Mouse (Mus musculus): ENCODE data around the gene Tyms.

Gene Tyms

DNA sequence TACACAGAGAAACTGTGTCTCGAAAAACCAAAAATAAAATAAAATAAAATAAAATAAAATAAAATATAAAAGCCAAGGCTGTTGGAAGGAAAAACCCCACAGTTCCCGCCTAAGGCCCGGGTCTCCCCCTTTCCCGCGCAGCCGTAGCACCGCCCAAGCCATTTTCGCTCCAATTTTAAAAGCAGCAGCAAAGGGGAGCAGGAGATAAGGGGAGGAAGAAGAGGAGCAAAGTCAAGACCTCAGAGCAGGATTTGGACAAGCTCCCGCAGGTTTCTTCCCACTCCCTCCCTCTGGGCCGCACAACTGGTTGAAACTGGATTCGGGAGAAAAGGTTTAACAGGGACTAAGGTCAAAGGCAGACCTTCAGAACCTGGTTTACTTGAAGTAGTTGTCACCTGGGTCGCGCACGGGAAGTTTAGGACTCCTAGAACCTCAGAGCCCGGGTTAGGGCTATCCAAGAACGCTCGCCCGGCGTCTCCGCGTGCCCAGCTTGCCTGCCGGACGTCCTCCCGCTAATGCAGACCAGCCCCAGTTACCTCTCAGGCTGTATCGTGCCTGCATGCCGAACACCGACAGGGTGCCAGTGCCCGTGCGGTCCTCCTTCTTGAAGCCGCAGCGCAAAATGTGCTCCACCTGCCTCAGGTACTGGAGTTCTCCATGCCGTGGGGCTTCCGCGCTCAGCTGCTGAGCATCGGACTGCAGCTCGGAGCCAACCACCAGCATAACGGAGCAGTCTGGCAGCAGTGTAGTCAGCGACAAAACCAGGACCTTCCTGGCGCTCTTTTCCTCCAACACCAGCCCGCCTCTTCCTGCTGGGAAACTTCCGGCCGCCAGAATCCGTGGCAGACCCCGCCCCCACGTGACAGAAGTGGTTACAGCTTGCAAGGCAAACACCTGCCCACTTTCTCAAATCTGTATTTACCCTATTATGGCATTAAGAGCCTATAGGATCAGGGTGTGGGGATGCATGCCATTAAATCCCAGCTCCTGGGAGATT lies at the start of gene Tyms:
Gene Tyms, minus strand, starts transcription at position 793 of the 997 bp plus-strand sequence.
- peak; percentile 75 for DNase-seq (ENCODE audit: low read depth)

DNA sequence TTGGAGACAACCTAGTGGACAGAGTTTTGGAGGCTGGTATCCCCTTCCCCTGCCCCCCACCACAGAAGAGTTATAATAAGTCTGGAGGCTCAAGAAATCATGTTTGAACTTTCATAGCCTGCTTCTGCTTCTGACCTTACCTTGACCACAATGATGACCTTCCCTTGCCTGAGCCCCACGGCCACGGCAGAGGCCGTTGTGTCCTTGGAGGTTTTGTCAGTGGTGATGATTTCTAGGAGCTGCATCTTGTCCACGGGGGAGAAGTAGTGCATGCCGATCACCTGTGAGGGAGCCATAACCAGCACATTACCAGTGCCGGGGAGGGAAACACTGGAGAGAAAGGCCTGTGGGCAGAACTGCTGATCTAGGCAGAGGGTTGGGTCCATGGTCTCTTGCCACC lies 49.1 kb upstream of the Tyms start:
- no peak for DNase-seq (ENCODE audit: low read depth)

DNA sequence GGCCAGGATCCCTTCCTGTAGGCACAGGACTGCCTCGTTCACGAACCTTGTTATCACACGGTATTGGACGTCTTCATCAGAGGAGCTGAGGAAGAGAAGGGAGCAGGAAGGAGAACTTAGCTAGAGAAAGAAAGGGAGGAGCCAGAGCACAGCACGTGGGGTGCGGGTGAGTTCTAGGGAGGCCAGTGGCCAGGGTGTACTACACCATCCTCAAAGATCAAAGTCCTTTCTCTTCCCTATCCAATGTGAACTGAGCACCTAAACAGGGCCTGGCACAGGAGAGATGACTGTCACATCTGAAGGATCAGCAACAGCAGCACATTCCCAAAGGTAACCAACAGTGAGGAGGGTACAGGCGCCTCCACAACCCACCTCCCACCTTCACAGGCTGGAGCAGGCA lies 46.7 kb upstream of the Tyms start:
- DNase-seq (ENCODE audit: low read depth) = no peak

DNA sequence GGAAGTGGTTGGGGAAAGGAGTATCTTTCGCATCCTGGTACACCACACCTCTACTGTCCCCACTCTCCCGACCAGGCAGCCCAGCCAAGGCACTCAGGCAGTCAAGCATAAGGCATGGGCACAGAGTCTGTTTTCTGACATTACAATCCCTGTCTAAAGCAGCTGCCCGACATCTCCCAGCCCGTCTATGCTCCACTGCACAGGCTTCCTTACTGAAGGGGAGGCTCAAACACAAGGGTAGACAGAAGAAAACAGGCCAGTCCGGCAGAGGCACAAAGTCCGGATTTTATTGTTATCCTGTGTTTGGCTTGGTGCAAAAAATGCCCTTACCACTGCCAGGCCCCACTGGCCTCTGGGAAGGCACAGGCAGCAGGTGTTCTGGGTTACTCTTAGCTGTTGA lies 45.7 kb upstream of the Tyms start:
- DNase-seq (ENCODE audit: low read depth) = no peak

DNA sequence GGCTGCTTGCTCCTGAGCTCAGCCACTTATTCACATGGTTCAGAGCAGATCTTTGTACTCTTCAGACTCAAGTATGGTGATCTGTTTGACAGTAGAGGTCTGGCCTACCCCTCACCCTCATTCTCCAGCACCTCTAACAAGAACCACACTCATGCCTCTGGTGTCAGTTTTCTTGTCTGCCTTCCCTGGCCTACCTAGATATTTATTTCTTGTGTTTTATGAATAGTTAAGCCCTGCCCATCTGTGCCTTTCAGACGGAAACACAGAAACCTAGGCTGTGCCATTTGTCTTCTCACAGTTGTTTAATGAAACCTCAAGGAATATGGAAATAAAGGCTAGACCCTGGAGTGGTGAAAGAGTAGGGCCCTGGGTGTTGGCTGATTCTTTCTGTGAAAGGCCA lies 44.6 kb upstream of the Tyms start:
- no peak for DNase-seq (ENCODE audit: low read depth)

DNA sequence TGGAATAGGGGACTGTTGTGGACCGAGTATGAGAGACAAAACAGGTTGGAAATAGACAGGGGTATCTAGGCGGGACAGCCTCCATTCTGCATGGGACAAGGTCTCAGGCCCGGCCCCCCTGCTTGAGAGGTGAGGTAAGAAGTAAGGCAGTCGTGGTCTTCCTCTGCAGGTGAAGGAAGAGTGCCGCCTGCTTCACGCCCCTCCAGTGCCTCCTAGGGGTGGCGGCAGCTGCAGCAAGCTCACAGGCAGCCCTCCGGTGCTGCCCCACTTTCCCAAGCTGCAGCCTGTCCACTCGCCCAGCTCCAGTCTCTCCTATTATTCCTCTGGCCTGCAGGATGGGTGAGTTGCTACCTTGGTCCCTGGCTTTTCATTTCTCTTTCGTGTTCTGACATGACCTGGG lies 42.3 kb upstream of the Tyms start:
- no peak for DNase-seq (ENCODE audit: low read depth)

DNA sequence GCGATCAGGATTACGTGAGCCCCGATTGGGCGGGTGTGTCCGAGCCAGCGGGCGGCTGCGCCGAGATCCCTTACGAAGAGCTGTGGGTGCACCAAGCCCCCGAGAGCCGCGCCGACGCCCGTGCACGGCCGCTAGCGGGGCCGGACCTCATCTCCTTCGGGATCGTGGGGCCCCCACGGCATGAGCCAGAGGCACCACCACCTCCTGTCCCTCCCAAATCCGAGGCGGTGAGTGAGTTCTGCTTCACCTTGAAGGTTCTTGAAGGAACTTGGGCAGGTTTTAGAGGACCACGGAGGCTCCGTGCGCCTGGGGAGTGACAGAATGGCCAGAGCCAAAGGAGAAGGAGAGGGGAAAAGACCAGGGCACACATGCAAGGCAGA lies 41.3 kb upstream of the Tyms start:
- DNase-seq (ENCODE audit: low read depth) = no peak

DNA sequence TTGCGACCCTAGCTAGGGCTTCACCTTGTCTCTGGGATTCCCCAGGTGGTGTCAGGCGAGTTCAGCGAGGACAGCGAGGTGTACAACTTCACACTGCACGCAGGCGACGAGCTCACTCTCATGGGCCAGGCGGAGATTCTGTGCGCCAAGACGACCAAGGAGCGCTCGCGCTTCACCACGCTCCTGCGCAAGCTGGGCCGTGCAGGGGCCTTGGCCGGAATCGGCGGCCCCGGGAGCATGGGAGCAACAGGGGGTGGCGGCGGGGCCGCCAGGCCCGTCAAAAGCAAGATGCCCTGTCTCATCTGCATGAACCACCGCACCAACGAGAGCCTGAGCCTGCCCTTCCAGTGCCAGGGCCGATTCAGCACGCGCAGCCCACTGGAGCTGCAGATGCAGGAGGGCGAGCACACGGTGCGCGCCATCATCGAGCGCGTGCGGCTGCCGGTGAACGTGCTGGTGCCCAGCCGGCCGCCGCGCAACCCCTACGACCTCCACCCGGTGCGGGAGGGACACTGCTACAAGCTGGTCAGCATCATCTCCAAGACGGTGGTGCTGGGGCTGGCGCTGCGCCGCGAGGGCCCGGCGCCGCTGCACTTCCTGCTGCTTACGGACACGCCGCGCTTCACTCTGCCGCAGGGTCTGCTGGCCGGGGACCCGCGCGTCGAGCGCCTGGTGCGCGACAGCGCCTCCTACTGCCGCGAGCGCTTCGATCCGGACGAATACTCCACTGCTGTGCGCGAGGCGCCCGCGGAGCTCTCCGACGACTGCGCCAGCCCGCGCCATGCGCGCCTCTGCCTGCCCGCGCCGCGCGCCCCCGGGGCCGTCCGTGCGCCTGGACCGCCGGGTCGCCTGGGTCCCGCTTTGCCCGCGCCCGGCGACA lies 40.7 kb upstream of the Tyms start:
- DNase-seq (ENCODE audit: low read depth) = no peak

DNA sequence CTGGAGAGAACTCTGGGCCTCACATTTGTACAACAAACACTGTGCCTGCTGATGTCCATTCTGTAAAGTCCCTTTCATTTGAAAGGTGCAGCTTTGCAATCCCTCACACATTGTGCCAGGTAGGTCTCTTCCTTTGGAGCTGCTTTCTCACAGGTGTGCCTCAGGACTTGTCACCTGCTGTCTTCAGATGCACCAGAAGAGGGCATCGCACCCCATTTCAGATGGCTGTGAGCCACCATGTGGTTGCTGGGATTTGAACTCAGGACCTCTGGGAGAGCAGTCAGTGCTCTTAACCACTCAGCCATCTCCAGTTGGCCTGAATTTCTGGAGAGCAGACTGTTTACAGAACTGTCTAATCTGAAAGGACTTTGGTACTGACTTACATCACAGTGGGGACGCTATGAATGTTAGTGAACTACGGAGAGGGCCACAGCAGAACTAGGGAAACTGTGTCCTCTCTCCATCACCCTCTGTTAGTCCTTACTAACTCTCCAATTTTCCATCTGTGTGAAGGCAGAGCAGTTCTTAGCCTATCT lies 39.2 kb upstream of the Tyms start:
- no peak for DNase-seq (ENCODE audit: low read depth)

DNA sequence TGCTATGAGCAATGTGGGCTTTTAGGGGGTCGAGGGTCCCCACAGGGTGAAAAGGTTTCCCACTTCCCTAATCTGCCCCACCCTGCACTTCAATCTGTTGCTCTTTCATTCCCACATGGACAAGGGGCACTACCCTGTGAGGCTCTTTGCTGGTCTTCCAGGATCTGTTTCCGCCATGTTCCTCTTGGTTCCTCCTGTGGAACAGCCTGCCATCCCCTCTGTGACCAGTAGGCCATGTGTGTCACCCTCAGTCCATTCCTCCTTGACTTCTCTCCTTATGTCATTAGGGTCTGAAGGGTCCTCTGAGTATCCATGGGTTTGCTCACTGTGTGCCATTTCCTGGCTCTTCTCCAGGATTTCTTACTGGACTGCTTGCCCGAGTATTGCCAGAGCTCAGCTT lies 38.4 kb upstream of the Tyms start:
- DNase-seq (ENCODE audit: low read depth) = no peak

DNA sequence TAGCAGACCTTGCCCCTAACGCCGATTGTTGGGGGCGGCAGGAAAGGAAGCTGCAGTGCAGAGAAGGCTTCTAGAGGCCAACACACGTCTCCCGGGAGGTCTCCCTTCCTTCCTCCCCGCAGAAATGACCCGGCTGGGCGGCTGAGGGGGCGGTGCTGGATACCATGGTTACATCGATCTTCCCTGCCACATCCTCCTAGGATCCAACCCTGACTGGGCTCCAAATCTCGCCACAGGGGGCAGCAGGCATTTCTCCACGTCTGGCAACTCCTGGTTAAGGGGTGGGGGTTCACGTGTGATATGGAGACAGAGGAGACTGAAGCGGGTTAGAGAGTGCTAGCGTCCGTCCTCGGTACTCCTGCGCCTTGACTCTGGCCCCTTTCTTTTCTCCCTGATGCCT lies 37.7 kb upstream of the Tyms start:
- no peak for DNase-seq (ENCODE audit: low read depth)

DNA sequence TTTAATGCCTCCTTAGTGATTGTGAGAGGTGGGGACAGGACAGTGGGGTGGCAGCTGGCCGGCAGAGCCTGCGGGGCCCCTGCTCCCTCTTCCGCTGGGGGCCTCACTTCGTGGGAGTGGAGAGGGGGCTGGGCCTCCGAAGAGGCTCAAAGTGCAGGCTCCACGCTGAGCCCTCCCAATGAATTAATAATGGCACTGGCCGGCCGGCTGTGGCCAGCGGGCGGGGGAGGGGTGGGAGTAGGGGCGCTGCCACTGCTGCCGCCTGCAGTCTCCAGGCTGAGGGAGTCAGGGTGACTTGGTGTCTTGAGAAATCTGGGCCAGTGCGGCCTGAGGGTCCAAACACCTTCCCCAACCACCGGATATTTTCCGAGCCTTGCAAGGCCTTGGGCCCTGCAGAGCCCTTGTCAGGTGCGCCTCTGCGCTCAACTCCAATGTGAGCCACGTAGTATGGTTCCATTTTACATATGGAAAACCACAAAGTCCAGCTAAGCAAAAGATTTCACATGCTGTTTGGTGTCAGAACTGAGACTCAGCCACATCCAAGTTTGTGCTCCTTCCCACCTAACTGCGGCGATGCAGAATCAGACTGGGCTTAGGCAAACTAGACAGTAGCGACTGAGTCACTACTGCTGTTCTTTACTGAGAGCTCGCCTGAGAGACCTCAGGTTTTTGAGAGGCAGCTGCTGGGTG lies 37.1 kb upstream of the Tyms start:
- DNase-seq (ENCODE audit: low read depth) = no peak

DNA sequence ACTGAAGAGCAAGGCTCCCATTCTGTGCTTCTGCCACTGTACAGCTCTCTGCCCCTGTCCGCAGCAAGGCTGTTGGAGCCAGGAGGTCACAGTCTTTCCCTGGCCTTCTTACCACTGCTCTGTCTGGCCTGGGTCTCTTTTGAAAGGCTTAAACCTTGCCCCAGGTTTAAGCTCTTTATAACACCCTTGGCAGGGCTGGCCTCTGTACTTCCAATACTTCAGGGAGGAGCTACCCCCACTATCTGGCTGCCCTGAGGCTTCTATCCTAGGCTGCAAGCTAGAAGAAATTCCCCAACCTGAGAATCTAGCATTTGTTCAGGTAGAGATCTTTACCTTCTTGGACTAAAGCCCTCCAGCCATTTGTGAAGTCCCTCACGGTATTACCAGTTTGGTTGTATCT lies 36.5 kb upstream of the Tyms start:
- DNase-seq (ENCODE audit: low read depth) = no peak

DNA sequence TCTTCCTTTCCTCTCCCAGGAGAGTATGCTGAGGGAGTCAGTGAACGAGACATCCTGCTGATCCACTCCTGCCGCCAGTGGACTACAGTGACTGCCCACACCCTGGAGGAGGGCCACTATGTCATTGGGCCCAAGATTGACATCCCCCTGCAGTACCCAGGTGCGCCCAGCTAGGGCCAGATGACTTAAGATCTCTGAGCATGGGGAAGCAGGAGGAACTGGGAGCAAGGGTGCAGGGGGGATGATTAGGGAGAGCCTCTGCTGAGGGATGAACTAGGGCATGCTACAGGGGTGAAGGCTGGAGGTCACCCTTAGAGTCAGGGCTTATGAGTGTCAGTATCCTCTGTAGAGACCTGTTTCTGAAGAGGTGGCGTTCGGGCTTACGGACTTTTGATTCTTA lies 34.8 kb upstream of the Tyms start:
- DNase-seq (ENCODE audit: low read depth) = no peak

DNA sequence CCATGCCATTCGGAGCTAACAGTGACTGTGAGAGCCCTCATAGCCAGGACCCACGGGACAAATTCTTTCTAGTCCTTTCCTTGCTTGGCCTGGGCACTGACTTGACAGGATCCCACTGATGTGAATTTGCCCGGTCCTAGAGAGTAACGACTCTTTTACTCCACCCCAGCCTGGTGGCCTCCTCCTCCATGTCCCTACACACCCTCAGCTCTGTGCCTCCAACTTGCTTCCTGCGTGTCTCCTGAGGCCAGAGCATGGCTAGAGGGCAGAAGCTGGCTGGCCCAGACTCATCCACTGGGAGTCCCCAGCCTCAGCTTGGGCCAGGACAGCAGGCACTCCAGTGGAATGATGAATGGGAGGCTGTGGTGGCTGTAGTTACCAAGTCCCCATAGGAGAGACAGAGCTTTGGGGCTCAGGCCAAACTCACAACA lies 34.2 kb upstream of the Tyms start:
- DNase-seq (ENCODE audit: low read depth) = no peak

DNA sequence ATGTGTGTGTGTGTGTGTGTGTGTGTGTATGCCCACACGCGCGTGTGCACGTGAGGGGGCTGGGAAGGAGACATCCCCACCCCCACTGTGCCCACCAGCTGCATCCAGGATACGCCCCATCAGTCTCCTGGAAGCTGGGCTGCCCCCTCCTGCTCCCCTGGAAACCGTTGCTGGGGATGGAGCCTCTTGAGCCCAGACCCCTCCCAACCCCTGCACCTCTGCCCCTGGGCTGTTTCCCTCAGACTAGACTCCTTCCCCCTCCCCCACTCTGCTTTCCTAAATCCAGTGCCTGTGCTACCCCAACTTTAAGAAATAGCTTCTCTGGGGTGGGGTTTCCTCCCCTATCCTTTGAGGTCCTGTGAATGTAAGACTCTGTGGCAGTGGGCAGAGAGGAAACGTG lies 33.8 kb upstream of the Tyms start:
- DNase-seq (ENCODE audit: low read depth) = no peak

DNA sequence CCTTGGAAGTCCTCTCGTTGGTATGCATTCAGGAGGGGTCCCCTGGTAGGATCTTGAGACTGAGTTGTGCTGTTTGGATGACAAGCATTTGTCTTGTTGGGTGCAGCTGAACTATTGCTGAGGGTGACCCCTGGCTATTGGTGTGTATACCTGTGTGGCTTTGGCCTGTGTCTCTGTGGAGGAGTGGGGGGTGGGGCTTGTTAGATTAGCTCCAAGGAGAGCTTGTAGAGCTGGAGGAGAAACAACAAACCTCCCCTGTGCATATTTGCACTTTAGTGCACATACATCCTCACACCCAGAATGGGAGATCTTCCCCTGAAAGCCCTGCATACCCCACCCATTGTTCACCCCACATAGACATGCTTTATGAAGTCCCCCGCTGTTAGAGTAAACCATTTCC lies 33.3 kb upstream of the Tyms start:
- no peak for DNase-seq (ENCODE audit: low read depth)

DNA sequence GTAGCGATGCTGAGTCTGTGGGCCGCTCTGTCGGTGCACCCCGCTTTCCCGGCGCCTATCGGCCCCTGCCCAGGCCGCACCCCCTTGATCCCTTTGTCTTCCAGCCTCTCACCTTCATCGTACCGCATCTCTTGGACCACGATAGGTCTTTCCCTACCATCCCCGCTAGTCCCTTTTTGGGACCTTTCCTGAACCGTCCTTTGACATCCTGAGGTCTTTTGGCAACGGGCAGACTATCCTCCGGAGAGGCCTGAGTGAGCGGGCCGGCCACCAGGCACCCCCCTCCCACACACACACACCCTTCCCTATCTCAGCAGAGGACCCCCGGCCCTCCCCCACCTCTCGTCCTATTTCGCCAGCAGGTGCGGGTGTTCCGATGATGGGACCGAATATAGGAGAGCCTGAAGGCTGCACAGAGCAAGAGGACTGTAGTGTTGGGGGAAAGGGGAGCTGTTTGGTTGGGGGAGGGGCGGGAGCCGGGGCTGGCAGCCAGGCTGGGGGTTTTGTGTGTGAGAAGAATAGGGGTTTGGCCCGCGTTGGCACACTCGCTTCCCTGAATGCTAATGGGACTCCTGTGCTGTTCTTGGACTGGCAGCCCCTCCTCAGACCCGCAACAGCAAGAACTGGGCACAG lies 32.4 kb upstream of the Tyms start, which contains the start of gene 3110082J24Rik:
Gene 3110082J24Rik, minus strand, starts transcription at position 419 of the 633 bp plus-strand sequence.
- no peak for DNase-seq (ENCODE audit: low read depth)

DNA sequence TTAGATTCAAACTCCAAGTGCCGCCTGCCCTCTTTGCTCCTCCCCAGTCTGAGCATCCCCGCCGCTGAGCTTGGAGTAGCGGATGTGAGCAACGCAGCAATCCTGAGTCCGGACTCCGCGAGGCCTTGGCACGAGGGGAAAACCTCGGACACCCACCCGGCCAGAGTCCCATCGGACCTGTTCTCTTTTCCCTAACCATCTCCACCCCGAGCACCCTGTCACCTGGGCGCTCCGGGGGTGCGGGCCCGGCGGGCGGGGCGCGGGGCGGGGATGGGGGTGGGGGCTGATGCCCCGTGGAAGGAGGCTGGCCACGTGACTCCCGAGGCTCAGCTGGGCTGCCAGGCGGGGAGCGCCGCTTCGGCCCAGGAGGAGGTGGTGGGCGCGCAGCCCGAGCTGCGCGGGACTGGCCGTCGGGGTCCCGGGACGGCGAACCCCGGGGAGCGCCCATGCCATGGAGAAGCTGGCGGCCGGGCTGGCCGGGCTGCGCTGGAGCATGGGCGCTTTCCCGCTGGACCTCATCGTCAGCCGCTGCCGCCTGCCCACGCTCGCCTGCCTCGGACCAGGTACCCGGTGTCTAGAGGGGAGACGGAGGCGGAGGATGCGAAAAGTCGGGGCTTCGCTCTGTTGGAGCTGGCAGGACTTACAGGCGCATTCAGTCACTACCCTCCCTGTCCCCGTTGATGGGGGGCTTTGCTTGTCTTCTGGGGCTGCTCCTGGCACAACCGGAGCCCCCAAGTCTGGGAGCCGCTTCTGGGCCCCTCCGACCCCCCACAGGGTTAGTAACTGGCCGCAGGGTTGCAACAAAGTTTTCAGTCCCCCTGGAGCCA lies 31.6 kb upstream of the Tyms start, which contains the start of gene Garem2:
Gene Garem2, plus strand, starts transcription at position 321 of the 827 bp plus-strand sequence.
- no peak for DNase-seq (ENCODE audit: low read depth)

DNA sequence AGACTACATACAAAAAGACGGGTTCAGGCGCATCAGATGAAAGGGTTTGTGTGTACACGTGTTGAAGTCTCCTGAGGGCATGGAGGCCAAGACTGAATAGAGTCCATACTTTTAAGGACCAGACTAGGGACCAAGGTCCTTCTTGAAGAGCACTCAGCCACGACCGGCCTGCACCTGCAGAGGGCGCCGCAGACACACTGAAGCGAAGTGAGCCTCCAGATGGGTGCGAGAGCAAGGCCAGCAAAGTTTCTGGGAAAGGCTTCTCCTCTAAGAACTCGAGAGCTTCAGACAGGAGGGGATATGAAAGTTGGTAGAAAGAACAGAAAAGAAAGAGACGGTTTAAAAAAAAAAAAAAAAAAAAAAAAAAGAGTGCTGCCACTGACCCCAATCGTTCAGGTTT lies 30.9 kb upstream of the Tyms start:
- DNase-seq (ENCODE audit: low read depth) = no peak

DNA sequence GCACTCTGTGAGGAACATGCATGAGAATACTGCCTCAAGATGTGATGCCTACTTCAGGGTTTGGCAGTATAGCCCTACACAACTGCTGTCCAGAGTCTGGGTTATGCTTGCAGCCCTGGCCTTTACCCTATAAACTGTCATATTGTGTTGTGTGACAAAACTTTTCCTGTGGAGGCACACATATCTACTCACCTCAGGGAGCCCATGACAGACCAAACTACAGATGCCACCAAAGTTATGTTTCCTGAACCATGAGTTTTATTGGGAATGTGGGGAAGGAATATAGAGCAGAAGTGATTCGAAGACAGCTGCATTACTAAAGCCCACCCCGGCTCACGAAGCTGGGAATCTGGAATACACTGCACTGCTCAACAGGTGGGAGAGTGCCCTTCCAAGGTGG lies 29.9 kb upstream of the Tyms start:
- DNase-seq (ENCODE audit: low read depth) = no peak
